Mouse (Mus musculus): ENCODE data around the gene Hephl1. TPM values are rescaled to one million over a fixed set of nuclear protein-coding genes. Genes with fewer than 3 reads are reported as not detected.

Hephl1 gene
- total and polyA plus RNA-seq, 2 experiments from 2014 or later = 0.21 TPM; not detected in 1

- Histone ChIP-seq H3K36me3 (ENCODE audit: insufficient read depth, low read length) (no peaks in the 10 kb centered on the region), H3K4me1 (ENCODE audit: insufficient read depth, low read length) (no peaks in the 10 kb centered on the region), H3K27me3 (ENCODE audit: insufficient read depth, low read length) (no peaks in the 10 kb centered on the region), H3K4me2 (ENCODE audit: low read depth, low read length) (no peak overlapping the region), H3K9me3 (ENCODE audit: low read length) (no peaks in the 10 kb centered on the region), H3K9ac (replicated peaks; ENCODE audit: low read length) (no peak overlapping the region), H3K4me3 (ENCODE audit: low read length) (no peak overlapping the region), H3K27ac (no peak overlapping the region)
- WGBS = 86% methylated on average over 6 of the region's 6 CpGs
- no peak for ATAC-seq
- TF ChIP-seq CTCF (IDR thresholded peaks at IDR 0.05; ENCODE audit: low read depth) = no peak
- no peak for DNase-seq (ENCODE audit: low spot score)
Observed at GRCm38 (mm10) chr9:15060026-15060425, 51.9 kb downstream of the Hephl1 start.

DNA sequence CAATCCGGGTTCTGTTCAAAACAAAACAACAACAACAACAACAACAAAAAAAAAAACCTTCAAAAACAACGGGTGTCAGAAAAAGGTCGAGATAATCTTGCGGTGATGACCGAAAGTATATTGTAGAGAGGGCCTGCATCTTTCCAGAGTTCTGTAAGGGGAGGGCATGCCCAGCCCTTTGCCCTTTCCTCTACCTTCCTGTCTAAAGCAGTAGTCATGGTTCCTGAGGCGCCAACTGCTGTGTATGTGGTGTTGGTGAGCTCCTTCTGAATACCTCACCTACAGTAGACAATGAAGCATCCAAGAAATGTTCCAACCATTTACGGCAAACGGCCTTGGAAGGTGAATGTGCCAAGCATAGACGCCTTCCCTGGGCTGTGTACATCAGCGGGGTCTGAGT, 66.2 kb downstream of the Hephl1 start:
- ATAC-seq (peak; percentile 15; the same call in 1 of the 2 replicates), DNase-seq (ENCODE audit: low spot score) (no peak)
- WGBS = 37% methylated on average over 10 of the region's 10 CpGs
- H3K9me3 ChIP-seq (ENCODE audit: low read length) = no peaks in the 10 kb centered on the region
- H3K4me2 ChIP-seq (ENCODE audit: low read depth, low read length) = peak overlapping the region; percentile 79
- no peak for TF ChIP-seq CTCF (IDR thresholded peaks at IDR 0.05; ENCODE audit: low read depth)
- H3K27ac ChIP-seq = peak overlapping the region; percentile 94
- H3K9ac ChIP-seq (replicated peaks; ENCODE audit: low read length) = peak overlapping the region; percentile 95
- no peaks in the 10 kb centered on the region for H3K27me3 ChIP-seq (ENCODE audit: insufficient read depth, low read length)
- H3K4me1 ChIP-seq (ENCODE audit: insufficient read depth, low read length) = peaks cover 14% of the 10 kb centered on the region; the same call in 1 of the 2 replicates
- H3K36me3 ChIP-seq (ENCODE audit: insufficient read depth, low read length) = no peaks in the 10 kb centered on the region
- H3K4me3 ChIP-seq (ENCODE audit: low read length) = peak overlapping the region; percentile 85

- WGBS = 1% methylated on average over 68 of the region's 68 CpGs
- peak; percentile 93 for DNase-seq (ENCODE audit: low spot score)
- H3K9ac ChIP-seq (replicated peaks; ENCODE audit: low read length) = peak within 1 kb of the TSS; percentile 95
- no peaks in the 10 kb centered on the region for H3K9me3 ChIP-seq (ENCODE audit: low read length)
- peak within 1 kb of the TSS; percentile 94 for H3K27ac ChIP-seq
- H3K4me1 ChIP-seq (ENCODE audit: insufficient read depth, low read length) = peaks cover 14% of the 10 kb centered on the region; the same call in 1 of the 2 replicates
- H3K36me3 ChIP-seq (ENCODE audit: insufficient read depth, low read length) = no peaks in the 10 kb centered on the region
- peak; percentile 94 for ATAC-seq
- peak within 1 kb of the TSS; percentile 85 for H3K4me3 ChIP-seq (ENCODE audit: low read length)
- H3K4me2 ChIP-seq (ENCODE audit: low read depth, low read length) = peak within 1 kb of the TSS; percentile 79
- no peaks in the 10 kb centered on the region for H3K27me3 ChIP-seq (ENCODE audit: insufficient read depth, low read length)
- TF ChIP-seq CTCF (IDR thresholded peaks at IDR 0.05; ENCODE audit: low read depth) = no peak
Observed at GRCm38 (mm10) chr9:15045084-15045669, 66.7 kb downstream of the Hephl1 start, which contains the start of gene Panx1. Panx1 (minus strand) TSS chr9:15045478.

GRCm38 (mm10) chr9:15044391-15045083, 67.4 kb downstream of the Hephl1 start:
- Histone ChIP-seq H3K9me3 (ENCODE audit: low read length) (no peaks in the 10 kb centered on the region), H3K27ac (peak overlapping the region; percentile 94), H3K9ac (replicated peaks; ENCODE audit: low read length) (peak overlapping the region; percentile 95), H3K36me3 (ENCODE audit: insufficient read depth, low read length) (no peaks in the 10 kb centered on the region), H3K4me3 (ENCODE audit: low read length) (peak overlapping the region; percentile 85), H3K27me3 (ENCODE audit: insufficient read depth, low read length) (no peaks in the 10 kb centered on the region), H3K4me2 (ENCODE audit: low read depth, low read length) (peak overlapping the region; percentile 79), H3K4me1 (ENCODE audit: insufficient read depth, low read length) (peaks cover 14% of the 10 kb centered on the region; the same call in 1 of the 2 replicates)
- ATAC-seq = peak; percentile 41
- DNase-seq (ENCODE audit: low spot score) = peak; percentile 44
- WGBS = under 1% methylated on average over 28 of the region's 28 CpGs
- no peak for TF ChIP-seq CTCF (IDR thresholded peaks at IDR 0.05; ENCODE audit: low read depth)

DNA sequence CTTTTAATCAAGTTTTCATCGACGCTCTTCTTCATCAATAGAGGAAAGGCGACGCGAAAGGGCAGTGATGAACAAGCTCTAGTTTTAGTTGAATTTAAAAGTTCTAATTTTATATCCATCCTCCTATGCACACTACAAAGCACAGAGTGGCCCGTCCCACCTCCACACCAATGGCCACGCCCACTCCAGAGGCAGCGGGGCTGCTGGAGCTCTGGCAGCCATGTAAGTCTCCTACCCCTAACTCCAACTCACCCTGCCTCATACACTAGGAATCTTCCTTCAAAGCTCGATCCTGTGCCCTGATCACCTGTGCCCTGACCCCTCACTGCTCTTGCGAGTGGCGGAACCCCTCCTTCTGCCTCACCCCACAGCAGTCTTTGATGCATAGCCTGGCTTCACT, 70.4 kb downstream of the Hephl1 start:
- no peak for DNase-seq (ENCODE audit: low spot score)
- WGBS = 92% methylated on average over 11 of the region's 11 CpGs
- Histone ChIP-seq H3K9me3 (ENCODE audit: low read length) (no peaks in the 10 kb centered on the region), H3K27ac (no peak overlapping the region), H3K4me3 (ENCODE audit: low read length) (no peak overlapping the region), H3K27me3 (ENCODE audit: insufficient read depth, low read length) (no peaks in the 10 kb centered on the region), H3K36me3 (ENCODE audit: insufficient read depth, low read length) (no peaks in the 10 kb centered on the region), H3K9ac (replicated peaks; ENCODE audit: low read length) (no peak overlapping the region), H3K4me2 (ENCODE audit: low read depth, low read length) (no peak overlapping the region), H3K4me1 (ENCODE audit: insufficient read depth, low read length) (peaks cover 16% of the 10 kb centered on the region; the same call in 1 of the 2 replicates)
- TF ChIP-seq CTCF (IDR thresholded peaks at IDR 0.05; ENCODE audit: low read depth) = no peak
- ATAC-seq = no peak

- Histone ChIP-seq H3K4me2 (ENCODE audit: low read depth, low read length) (no peak overlapping the region), H3K9me3 (ENCODE audit: low read length) (no peaks in the 10 kb centered on the region), H3K4me1 (ENCODE audit: insufficient read depth, low read length) (peaks cover 16% of the 10 kb centered on the region; the same call in 1 of the 2 replicates), H3K27me3 (ENCODE audit: insufficient read depth, low read length) (no peaks in the 10 kb centered on the region), H3K36me3 (ENCODE audit: insufficient read depth, low read length) (no peaks in the 10 kb centered on the region), H3K27ac (no peak overlapping the region), H3K4me3 (ENCODE audit: low read length) (no peak overlapping the region), H3K9ac (replicated peaks; ENCODE audit: low read length) (no peak overlapping the region)
- no peak for TF ChIP-seq CTCF (IDR thresholded peaks at IDR 0.05; ENCODE audit: low read depth)
- DNase-seq (ENCODE audit: low spot score) = no peak
- no peak for ATAC-seq
- 94% methylated on average over 5 of the region's 5 CpGs for WGBS
Observed at GRCm38 (mm10) chr9:15039848-15040247, 72.1 kb downstream of the Hephl1 start.

All from hindbrain, postnatal 0 days (tissue).